Mouse (Mus musculus) heart, embryonic 16.5 days (tissue): ENCODE results near the gene Hjurp. TPM values are rescaled to one million over a fixed set of nuclear protein-coding genes. Genes with fewer than 3 reads are reported as not detected.

Source experiments
- ATAC-seq: fragments of 200-750 bp; cut with Nextera tagmentation; replicated peaks from 2 replicates; pipeline ENCODE4 v1.8.0; 2017; ENCODE audit warnings: moderate number of reproducible peaks; ENCODE audit not compliant: insufficient read depth, low FRiP score; ENCODE audit errors: extremely low read depth
- H3K27ac ChIP-seq: fragments of 300-500 bp; sonication (generic); 2 replicates; pipeline ENCODE4 v1.5.1; 2014; ENCODE audit warnings: mild to moderate bottlenecking, low read length, control low read depth, moderate library complexity
- H3K27me3 ChIP-seq: fragments of 300-500 bp; sonication (generic); 2 replicates; pipeline ENCODE4 v1.6.1; 2014; ENCODE audit warnings: low read length, mixed read lengths; ENCODE audit not compliant: control insufficient read depth, insufficient read depth
- H3K36me3 ChIP-seq: fragments of 300-500 bp; sonication (generic); 2 replicates; pipeline ENCODE4 v1.6.1; 2014; ENCODE audit not compliant: control insufficient read depth, insufficient read depth
- H3K4me1 ChIP-seq: fragments of 300-500 bp; sonication (generic); 2 replicates; pipeline ENCODE4 v1.6.1; 2014; ENCODE audit warnings: low read length, mixed read lengths; ENCODE audit not compliant: control insufficient read depth, insufficient read depth
- H3K4me2 ChIP-seq: fragments of 300-500 bp; sonication (generic); 2 replicates; pipeline ENCODE4 v1.6.1; 2014; ENCODE audit warnings: low read depth, mild to moderate bottlenecking, control low read depth, low read length
- H3K4me3 ChIP-seq: fragments of 300-500 bp; sonication (generic); 2 replicates; pipeline ENCODE4 v1.5.1; 2014; ENCODE audit warnings: mild to moderate bottlenecking, control low read depth, low read length
- H3K9ac ChIP-seq: fragments of 300-500 bp; sonication (generic); 2 replicates; pipeline ENCODE4 v1.6.1; 2014; ENCODE audit warnings: low read length, control low read depth
- H3K9me3 ChIP-seq: fragments of 300-500 bp; sonication (generic); replicated peaks from 2 replicates; pipeline ENCODE4 v1.6.1; 2016; ENCODE audit warnings: low read length; ENCODE audit not compliant: control insufficient read depth
- WGBS: fragments of 180-500 bp; shearing (Covaris S2); extraction: QIAGEN DNeasy Blood & Tissue Kit; methylation state at CpG from one replicate; pipeline ENCODE4 v1.1.7; 2014; 5-methylcytosine and 5-hydroxymethylcytosine counted together
- polyA plus RNA-seq: library from polyadenylated mRNA; unstranded; fragments of >200 nt; fragmentation: Nextera tagmentation; extraction: Ambion mirVana; gene quantifications from 2 replicates; pipeline ENCODE4 v1.2.1, GENCODE M21; 2015

Gene Hjurp
- polyA plus RNA-seq, 1 experiment from 2014 or later, result 108 TPM

DNA sequence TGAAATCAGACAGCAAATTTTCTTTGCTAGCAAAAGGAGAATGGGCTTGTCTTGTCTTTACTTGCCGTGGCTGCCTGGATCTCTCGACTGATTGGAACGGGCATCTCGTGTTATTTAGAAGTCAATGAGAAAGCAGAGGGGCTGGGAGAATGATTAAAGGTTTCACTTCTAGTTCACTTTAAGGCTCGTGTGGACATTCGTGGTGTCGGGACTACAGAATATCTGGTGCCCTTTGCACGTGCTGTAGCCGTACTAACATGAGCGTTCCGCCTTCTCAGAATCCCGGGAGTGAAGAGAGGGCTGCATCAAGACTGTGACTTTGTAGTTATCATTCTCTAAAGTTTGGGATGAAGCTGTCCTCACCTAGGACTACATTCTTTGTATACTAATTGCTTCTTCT, 29.7 kb upstream of the Hjurp start:
- H3K36me3 ChIP-seq, result no peaks in the 10 kb centered on the region
- WGBS, result 61% methylated on average over 12 of the region's 12 CpGs
- no peak overlapping the region for H3K9ac ChIP-seq
- H3K9me3 ChIP-seq, result peaks cover 61% of the 10 kb centered on the region
- ATAC-seq, result no peak
- H3K27me3 ChIP-seq, result no peaks in the 10 kb centered on the region
- no peaks in the 10 kb centered on the region for H3K4me1 ChIP-seq
- H3K4me3 ChIP-seq, result no peak overlapping the region
- no peak overlapping the region for H3K4me2 ChIP-seq
- H3K27ac ChIP-seq, result no peak overlapping the region

DNA sequence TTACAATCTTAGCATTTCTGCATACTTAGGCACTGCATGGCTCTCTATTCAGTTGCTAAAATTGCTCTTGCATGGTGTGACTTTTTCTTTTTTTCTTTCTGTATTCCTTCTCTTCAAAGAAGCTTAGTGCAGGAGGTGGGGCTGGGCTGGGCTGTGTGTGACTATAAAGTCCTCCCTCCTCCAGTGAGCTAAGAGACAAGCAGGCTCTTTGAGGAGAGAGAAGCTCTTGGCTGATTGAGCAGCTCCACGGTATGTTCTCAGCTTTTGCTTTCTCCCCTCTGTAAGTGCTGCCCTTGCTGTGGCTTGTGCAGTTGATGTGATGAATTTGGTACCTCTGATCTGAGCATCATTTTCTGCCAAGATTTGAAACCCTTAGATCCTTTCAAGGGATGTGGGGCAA, 29.1 kb upstream of the Hjurp start:
- H3K4me3 ChIP-seq, result no peak overlapping the region
- no peaks in the 10 kb centered on the region for H3K4me1 ChIP-seq
- H3K9me3 ChIP-seq, result peaks cover 67% of the 10 kb centered on the region
- no peak overlapping the region for H3K4me2 ChIP-seq
- H3K9ac ChIP-seq, result no peak overlapping the region
- H3K27ac ChIP-seq, result no peak overlapping the region
- no peak for ATAC-seq
- WGBS, result 52% methylated on average over 1 of the region's 1 CpGs
- H3K36me3 ChIP-seq, result no peaks in the 10 kb centered on the region
- no peaks in the 10 kb centered on the region for H3K27me3 ChIP-seq

DNA sequence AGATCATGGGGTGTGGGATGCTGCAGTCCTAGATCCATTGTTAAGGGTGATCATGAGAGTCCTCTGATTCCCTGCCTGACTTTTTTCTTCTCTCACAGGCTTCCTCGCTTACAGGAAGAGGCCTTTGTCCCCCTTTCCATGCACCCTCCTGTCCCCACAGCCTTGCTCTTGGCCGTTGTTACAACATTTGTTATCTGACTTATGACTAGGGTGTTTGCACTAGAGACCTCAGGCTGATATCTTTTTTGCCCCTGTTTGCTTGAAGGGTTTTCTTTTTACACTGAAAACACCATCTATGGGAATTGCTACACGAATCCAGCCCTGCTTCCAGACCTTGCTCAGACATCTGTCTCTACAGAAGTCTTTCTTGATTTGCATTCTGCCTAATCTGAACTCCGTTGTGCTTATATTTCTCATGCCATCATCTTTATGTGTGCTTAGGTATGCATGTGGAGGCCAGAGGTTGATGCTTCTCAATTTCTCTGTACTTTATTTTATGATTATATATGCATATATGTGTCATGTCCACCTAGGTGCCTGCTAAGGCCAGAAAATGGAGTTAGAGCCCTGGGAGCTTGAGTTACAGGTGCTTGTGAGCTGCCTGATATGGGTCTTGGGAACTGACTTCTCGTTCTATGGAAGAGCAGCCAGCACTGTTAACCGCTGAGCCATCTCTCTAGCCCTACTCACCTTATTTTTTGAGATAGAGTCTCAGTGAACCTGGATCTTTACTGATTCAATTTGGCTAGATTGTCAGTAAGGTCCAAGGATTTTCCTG, 27.8 kb upstream of the Hjurp start:
- no peak overlapping the region for H3K27ac ChIP-seq
- H3K4me3 ChIP-seq, result no peak overlapping the region
- H3K4me2 ChIP-seq, result no peak overlapping the region
- no peaks in the 10 kb centered on the region for H3K36me3 ChIP-seq
- peaks cover 76% of the 10 kb centered on the region for H3K9me3 ChIP-seq
- ATAC-seq, result no peak
- H3K27me3 ChIP-seq, result no peaks in the 10 kb centered on the region
- H3K9ac ChIP-seq, result no peak overlapping the region
- 38% methylated on average over 6 of the region's 6 CpGs for WGBS
- no peaks in the 10 kb centered on the region for H3K4me1 ChIP-seq

DNA sequence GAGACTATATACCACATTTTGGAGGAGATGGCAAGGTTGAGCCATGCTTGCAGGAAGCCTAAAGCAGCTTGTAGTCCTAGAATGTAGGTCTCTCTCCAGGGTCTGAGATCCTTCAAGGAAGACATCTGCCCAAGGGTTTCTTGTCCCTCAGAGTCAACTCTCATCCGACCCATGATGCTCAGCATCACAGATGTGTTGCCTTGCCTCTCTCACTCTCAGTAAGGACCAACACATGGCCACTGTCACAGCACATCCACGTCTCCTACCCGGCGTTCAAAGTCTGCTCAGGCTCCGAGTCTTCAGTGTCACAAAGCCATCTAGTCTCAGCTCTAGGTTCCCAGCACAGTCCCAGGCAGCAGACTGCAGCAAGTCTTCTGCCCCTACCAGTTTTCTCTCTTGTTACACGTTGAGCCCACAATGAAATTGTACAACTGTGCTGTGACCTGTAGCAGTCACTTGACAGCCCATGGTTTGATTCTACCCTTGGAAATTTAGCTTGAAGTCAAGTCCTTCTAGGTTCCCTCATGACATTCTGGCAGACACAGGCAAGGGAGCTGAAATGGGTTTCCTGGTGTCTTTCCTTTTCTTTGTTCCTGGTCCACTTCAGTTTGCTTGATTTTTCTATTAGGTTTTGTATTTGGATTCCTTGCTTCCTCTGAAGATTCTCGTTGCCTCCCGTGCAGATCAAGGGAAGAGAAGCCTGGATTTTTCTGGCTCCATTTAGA, 27.0 kb upstream of the Hjurp start:
- H3K9me3 ChIP-seq, result peaks cover 75% of the 10 kb centered on the region
- WGBS, result 58% methylated on average over 8 of the region's 8 CpGs
- no peaks in the 10 kb centered on the region for H3K36me3 ChIP-seq
- H3K4me1 ChIP-seq, result no peaks in the 10 kb centered on the region
- ATAC-seq, result no peak
- H3K4me3 ChIP-seq, result no peak overlapping the region
- H3K4me2 ChIP-seq, result no peak overlapping the region
- no peak overlapping the region for H3K27ac ChIP-seq
- H3K9ac ChIP-seq, result no peak overlapping the region
- H3K27me3 ChIP-seq, result no peaks in the 10 kb centered on the region

DNA sequence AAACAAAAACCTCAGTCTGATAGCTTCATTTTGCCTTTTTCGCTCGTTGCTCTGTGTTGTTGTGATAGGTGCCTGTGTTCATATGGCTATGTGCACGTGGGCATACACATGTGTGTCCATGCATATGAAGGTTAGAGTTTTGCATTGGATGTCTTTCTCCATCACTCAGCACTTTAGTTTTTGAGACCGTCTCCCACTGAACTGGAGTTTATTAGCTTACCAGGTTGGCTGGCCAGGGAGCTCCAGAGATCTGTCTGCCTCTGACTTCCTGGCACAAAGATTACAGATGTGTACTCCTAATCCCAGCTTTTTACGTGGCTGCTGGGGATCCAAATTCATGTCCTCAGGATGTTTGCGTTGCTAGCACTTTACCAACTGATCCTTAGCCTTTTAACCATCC, 26.3 kb upstream of the Hjurp start:
- H3K27ac ChIP-seq, result no peak overlapping the region
- no peaks in the 10 kb centered on the region for H3K36me3 ChIP-seq
- H3K4me3 ChIP-seq, result no peak overlapping the region
- H3K9ac ChIP-seq, result no peak overlapping the region
- no peak for ATAC-seq
- H3K4me2 ChIP-seq, result no peak overlapping the region
- H3K27me3 ChIP-seq, result no peaks in the 10 kb centered on the region
- WGBS, result 53% methylated on average over 6 of the region's 6 CpGs
- H3K9me3 ChIP-seq, result peaks cover 71% of the 10 kb centered on the region
- H3K4me1 ChIP-seq, result no peaks in the 10 kb centered on the region

DNA sequence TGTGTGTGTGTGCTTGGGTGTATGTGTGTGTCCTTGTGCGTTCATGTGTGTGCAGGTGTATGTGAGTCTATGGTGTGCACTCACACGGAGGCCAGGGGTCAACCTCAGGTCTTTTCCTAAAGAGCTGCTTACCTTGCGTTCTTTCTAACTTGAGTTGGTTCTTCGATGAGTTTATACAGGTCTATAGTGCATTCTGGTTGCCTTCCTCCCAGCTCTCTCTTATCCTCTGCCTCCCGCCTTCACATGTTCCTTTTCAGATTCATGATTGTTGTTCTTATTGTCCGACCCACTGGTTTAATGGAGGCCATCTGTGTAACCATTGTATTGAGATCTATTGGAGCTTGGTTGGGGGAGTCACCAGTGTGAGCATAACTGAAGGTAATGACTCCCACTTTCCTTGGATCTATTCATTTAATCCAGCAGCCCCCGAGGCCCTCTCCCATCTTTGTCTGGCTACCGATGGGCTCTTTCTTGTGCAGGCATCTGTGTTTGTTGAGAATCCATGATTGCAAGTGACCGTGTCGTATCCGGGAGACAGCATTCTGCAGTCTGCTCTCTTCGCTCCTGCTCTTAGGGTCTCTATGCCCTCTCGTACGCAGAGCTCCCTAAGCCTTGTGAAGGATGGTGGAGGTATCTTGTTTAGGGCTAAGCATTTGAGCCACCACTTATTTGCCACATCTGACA, 24.8 kb upstream of the Hjurp start:
- no peak overlapping the region for H3K27ac ChIP-seq
- no peaks in the 10 kb centered on the region for H3K4me1 ChIP-seq
- H3K27me3 ChIP-seq, result no peaks in the 10 kb centered on the region
- no peak overlapping the region for H3K4me2 ChIP-seq
- H3K9ac ChIP-seq, result no peak overlapping the region
- no peaks in the 10 kb centered on the region for H3K36me3 ChIP-seq
- ATAC-seq, result no peak
- WGBS, result 61% methylated on average over 14 of the region's 14 CpGs
- no peak overlapping the region for H3K4me3 ChIP-seq
- H3K9me3 ChIP-seq, result peaks cover 73% of the 10 kb centered on the region

DNA sequence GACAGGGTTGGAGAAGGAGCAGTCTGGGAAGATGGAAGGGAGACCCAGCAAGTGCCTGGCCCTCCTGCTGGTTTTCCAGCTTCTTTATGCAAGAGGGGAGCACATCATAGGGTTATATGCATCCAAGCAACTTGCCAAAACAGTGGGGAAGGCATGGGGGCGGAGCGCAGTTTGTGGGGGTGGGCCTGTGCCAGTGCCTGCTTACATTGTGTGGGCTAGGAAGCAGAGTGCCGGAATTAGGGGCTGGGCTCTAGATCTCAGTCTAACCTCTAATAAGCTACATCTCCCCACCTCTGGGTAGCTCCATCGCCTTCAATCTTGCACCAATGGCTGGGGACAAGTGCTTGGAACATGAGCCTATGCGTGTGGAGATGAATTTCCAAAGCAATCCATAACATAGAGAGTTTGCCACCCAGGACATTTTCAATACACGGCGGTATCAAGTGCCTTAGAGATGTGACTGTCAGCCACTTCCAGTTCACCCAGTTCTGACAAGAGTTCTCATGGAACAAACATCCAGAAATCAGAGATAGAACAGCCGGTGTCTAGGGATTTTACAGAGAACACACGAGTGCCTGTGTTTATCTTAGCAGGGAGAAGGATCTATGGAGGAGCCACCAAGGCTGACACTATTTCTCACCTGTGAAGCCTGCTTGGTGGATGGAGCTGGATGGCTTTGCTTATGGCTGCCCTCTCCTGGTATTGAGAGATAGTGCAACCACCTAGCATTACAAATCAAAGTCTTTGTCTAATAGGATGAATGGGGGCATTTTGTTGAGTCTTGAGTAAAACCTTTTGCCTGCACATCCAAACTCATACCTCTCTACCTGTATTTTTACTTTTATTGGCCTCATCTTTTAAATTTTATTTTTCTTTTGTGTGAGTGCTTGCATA, 23.9 kb upstream of the Hjurp start:
- Histone ChIP-seq H3K9ac (no peak overlapping the region), H3K4me3 (no peak overlapping the region), H3K27me3 (no peaks in the 10 kb centered on the region), H3K27ac (no peak overlapping the region), H3K4me2 (no peak overlapping the region), H3K36me3 (no peaks in the 10 kb centered on the region), H3K4me1 (no peaks in the 10 kb centered on the region), H3K9me3 (peaks cover 70% of the 10 kb centered on the region)
- WGBS, result 61% methylated on average over 9 of the region's 9 CpGs
- ATAC-seq, result no peak

DNA sequence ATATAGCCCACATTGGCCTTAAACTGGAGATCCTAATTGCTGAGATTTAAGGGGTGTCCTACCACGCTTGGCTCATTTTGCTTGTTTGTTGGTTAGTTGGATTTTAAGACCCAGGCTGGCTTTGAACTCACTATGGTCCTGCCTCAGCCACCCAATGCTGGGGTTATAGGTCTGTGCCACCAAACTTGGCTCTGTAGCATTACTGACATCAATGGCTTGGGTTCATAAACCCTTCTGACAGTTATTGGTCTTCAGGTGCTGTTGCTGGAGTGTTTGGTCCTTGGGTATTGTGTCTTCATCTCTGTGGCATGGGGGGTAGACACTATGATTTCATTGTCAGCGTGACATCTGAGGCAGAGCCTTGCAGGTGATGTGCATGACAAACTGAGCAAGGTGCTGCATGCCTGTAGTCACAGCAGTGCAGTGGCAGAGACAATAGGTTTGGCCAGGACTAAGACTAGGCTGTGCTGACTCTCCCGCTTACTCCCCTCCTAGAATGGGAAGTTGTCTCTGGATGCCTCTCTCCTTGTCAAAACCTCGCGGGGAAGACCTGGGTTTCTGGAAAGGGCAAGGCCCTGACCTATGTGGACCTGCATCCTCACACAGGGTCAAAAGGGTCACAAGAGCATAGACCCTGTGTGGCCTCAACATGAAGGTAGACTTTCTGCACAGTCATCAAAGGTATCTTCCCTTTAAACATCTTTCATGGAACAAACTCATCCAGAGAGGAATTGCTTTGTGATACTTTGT, 23.0 kb upstream of the Hjurp start:
- whole genome bisulfite sequencing, result 33% methylated on average over 5 of the region's 5 CpGs
- H3K27ac ChIP-seq, result no peak overlapping the region
- H3K4me3 ChIP-seq, result no peak overlapping the region
- no peaks in the 10 kb centered on the region for H3K27me3 ChIP-seq
- H3K9me3 ChIP-seq, result peaks cover 78% of the 10 kb centered on the region
- H3K9ac ChIP-seq, result no peak overlapping the region
- H3K4me1 ChIP-seq, result no peaks in the 10 kb centered on the region
- no peak; the same call in 1 of the 2 replicates for ATAC-seq
- no peaks in the 10 kb centered on the region for H3K36me3 ChIP-seq
- H3K4me2 ChIP-seq, result no peak overlapping the region
